Mouse (Mus musculus) forebrain, embryonic 15.5 days (tissue): ENCODE measurements around the gene Ass1. TPM values are rescaled to one million over a fixed set of nuclear protein-coding genes. Genes with fewer than 3 reads are reported as not detected.

Experiments
- ATAC-seq: fragments of 200-750 bp; cut with Nextera tagmentation; replicated peaks from 2 replicates; pipeline ENCODE4 v1.8.0; 2017; ENCODE audit warnings: mild to moderate bottlenecking, moderate TSS enrichment, moderate library complexity
- H3K27ac ChIP-seq: fragments of 300-500 bp; sonication (generic); replicated peaks from 2 replicates; pipeline ENCODE4 v1.5.1; 2015; ENCODE audit warnings: mild to moderate bottlenecking, inconsistent platforms
- H3K27me3 ChIP-seq: fragments of 300-500 bp; sonication (generic); 2 replicates; pipeline ENCODE4 v1.6.1; 2015; ENCODE audit warnings: inconsistent platforms
- H3K36me3 ChIP-seq: fragments of 300-500 bp; sonication (generic); 2 replicates; pipeline ENCODE4 v1.6.1; 2015; ENCODE audit warnings: mild to moderate bottlenecking, inconsistent platforms
- H3K4me1 ChIP-seq: fragments of 300-500 bp; sonication (generic); 2 replicates; pipeline ENCODE4 v1.6.1; 2015; ENCODE audit warnings: inconsistent platforms
- H3K4me2 ChIP-seq: fragments of 300-500 bp; sonication (generic); replicated peaks from 2 replicates; pipeline ENCODE4 v1.6.1; 2015; ENCODE audit warnings: mild to moderate bottlenecking, inconsistent platforms
- H3K4me3 ChIP-seq: fragments of 300-500 bp; sonication (generic); 2 replicates; pipeline ENCODE4 v1.5.1; 2015; ENCODE audit warnings: mild to moderate bottlenecking, inconsistent platforms
- H3K9ac ChIP-seq: fragments of 300-500 bp; sonication (generic); replicated peaks from 2 replicates; pipeline ENCODE4 v1.6.1; 2015; ENCODE audit warnings: mild to moderate bottlenecking, inconsistent platforms
- H3K9me3 ChIP-seq: fragments of 300-500 bp; sonication (generic); 2 replicates; pipeline ENCODE4 v1.6.1; 2016; ENCODE audit warnings: inconsistent platforms
- WGBS: fragments of 180-500 bp; shearing (Covaris S2); methylation state at CpG from one replicate; pipeline ENCODE4 v1.1.7; 2015; ENCODE audit warnings: mixed read lengths; 5-methylcytosine and 5-hydroxymethylcytosine counted together
- polyA plus RNA-seq: library from polyadenylated mRNA; unstranded; fragments of >200 nt; fragmentation: Nextera tagmentation; extraction: Ambion mirVana; gene quantifications from 2 replicates; pipeline ENCODE4 v1.2.1, GENCODE M21; 2015

Ass1 gene
- polyA plus RNA-seq, 1 experiment from 2014 or later = 6.3 TPM

- H3K4me1 ChIP-seq = peaks cover 88% of the 10 kb centered on the region
- no peaks in the 10 kb centered on the region for H3K36me3 ChIP-seq
- peaks cover 64% of the 10 kb centered on the region for H3K27me3 ChIP-seq
- no peak overlapping the region for H3K9ac ChIP-seq
- no peak for ATAC-seq
- 31% methylated on average over 7 of the region's 7 CpGs for WGBS
- no peak overlapping the region for H3K27ac ChIP-seq
- no peak overlapping the region for H3K4me2 ChIP-seq
- H3K4me3 ChIP-seq = no peak overlapping the region
- no peaks in the 10 kb centered on the region for H3K9me3 ChIP-seq
These were observed 27.1 kb downstream of the Ass1 start for GRCm38 (mm10) chr2:31497113-31497512.

DNA sequence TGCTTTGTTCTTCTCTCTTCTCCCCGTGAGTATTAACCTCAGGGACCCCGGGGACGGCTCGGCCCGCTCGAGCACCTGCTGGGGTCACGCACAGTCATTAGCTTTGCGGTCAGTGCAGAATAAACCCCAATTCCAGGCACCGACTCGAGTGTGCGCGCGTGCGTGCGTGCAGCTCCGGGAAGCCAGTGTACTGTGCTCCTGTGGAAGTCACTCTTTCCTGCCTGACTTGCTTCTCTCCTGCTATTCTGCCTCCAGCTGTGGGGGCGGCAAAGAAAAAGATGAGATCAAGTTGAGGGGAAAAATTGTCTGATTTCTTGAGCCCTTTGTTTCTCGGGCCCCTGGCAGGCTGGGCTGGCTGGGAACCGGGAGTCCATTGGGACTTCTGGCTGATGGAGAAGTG, 27.6 kb downstream of the Ass1 start:
- Histone ChIP-seq H3K27me3 (peaks cover 69% of the 10 kb centered on the region), H3K4me1 (peaks cover 92% of the 10 kb centered on the region), H3K27ac (no peak overlapping the region)

GRCm38 (mm10) chr2:31499327-31500291, 29.6 kb downstream of the Ass1 start:
- Histone ChIP-seq H3K9ac (no peak overlapping the region), H3K27me3 (peaks cover 68% of the 10 kb centered on the region), H3K36me3 (no peaks in the 10 kb centered on the region), H3K9me3 (no peaks in the 10 kb centered on the region), H3K4me1 (peaks cover 76% of the 10 kb centered on the region), H3K4me3 (no peak overlapping the region), H3K27ac (peak overlapping the region; percentile 59), H3K4me2 (peak overlapping the region; percentile 27)
- peak; percentile 75 for ATAC-seq
- WGBS = 6% methylated on average over 21 of the region's 21 CpGs

More for the DNA sequence above, 27.6 kb downstream of the Ass1 start:
- Histone ChIP-seq H3K36me3 (no peaks in the 10 kb centered on the region), H3K4me2 (no peak overlapping the region), H3K9me3 (no peaks in the 10 kb centered on the region), H3K4me3 (no peak overlapping the region), H3K9ac (no peak overlapping the region)
- ATAC-seq = no peak
- 44% methylated on average over 19 of the region's 19 CpGs for WGBS

DNA sequence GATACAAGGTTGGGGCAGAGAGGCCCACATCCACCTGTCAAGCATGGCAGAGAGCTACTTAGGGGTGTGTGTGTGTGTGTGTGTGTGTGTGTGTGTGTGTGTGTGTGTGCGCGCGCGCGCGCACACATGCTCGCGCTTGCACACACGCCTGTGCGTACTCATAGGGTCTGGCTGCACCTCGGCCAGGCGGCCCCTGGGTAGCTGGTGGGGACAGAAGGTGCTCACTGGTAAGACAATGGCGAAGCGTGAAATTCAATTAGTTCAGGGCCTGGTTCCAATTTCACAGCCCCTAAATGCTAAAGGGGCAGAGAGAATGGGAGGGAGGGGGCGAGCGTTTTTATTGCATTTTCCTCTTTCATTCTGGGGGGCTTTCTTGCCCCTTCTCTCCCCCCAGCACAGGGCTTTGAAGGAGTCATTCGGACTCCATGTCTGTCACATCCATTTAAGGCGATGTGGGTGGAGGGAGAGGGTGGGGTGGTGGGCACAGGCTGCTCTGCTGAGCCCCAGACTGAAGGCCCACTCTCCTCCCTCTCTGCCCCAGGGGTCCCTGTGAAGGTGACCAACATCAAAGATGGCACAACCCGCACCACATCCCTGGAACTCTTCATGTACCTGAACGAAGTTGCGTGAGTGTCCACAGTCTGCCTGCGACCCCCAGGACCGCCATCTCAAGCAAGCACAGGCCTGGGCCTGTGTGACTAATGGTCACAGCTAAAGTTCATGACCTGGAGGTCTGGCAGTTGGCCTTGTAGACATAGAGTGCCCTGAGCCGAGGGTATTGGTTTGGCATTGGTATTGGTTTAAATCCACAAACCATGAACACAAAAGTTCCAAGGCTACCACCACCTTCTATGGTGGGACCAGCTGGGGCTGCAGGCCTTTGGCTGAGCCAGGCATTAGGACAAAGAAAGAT, 30.5 kb downstream of the Ass1 start:
- peak; percentile 57 for ATAC-seq
- H3K9ac ChIP-seq = no peak overlapping the region
- no peaks in the 10 kb centered on the region for H3K9me3 ChIP-seq
- peak overlapping the region; percentile 59; the same call in 1 of the 2 replicates for H3K27ac ChIP-seq
- peaks cover 75% of the 10 kb centered on the region for H3K4me1 ChIP-seq
- no peaks in the 10 kb centered on the region for H3K36me3 ChIP-seq
- H3K4me2 ChIP-seq = peak overlapping the region; percentile 27
- no peak overlapping the region for H3K4me3 ChIP-seq
- peaks cover 67% of the 10 kb centered on the region for H3K27me3 ChIP-seq
- 31% methylated on average over 24 of the region's 24 CpGs for WGBS

DNA sequence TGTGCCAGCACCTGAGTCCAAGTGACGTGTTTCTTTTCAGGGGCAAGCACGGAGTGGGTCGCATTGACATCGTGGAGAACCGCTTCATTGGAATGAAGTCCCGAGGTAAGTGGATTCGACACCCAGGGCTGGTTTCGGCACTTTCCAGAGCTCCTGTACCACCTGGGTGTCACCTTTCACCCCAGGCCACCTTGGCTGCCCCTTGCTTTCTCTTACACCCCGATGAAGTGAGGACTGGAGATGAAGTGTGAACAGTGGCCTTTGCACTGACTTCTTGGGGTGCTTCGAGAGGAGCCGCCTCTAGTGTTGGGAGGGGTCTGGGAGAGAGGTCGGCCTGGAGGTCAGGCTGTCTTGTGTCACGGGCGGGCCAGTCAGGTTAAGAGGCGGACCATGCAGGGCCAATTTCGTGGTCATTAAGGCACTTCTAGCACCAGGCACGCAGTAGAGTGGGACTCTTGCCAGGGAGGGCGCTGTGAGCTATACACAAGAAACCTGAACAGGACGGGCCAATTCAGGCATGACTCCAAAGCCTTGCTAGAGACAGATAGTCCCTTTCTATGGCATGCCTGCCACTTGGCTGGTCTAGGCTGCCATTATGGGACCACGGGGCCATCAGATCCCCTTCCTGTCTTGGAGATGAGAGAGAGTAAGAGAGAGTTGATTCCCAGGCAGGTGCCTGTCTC, 31.6 kb downstream of the Ass1 start:
- Histone ChIP-seq H3K4me3 (no peak overlapping the region), H3K36me3 (no peaks in the 10 kb centered on the region), H3K27ac (no peak overlapping the region), H3K9me3 (no peaks in the 10 kb centered on the region), H3K27me3 (peaks cover 58% of the 10 kb centered on the region), H3K4me2 (no peak overlapping the region), H3K4me1 (peaks cover 73% of the 10 kb centered on the region), H3K9ac (no peak overlapping the region)
- ATAC-seq = no peak
- 49% methylated on average over 20 of the region's 20 CpGs for WGBS

DNA sequence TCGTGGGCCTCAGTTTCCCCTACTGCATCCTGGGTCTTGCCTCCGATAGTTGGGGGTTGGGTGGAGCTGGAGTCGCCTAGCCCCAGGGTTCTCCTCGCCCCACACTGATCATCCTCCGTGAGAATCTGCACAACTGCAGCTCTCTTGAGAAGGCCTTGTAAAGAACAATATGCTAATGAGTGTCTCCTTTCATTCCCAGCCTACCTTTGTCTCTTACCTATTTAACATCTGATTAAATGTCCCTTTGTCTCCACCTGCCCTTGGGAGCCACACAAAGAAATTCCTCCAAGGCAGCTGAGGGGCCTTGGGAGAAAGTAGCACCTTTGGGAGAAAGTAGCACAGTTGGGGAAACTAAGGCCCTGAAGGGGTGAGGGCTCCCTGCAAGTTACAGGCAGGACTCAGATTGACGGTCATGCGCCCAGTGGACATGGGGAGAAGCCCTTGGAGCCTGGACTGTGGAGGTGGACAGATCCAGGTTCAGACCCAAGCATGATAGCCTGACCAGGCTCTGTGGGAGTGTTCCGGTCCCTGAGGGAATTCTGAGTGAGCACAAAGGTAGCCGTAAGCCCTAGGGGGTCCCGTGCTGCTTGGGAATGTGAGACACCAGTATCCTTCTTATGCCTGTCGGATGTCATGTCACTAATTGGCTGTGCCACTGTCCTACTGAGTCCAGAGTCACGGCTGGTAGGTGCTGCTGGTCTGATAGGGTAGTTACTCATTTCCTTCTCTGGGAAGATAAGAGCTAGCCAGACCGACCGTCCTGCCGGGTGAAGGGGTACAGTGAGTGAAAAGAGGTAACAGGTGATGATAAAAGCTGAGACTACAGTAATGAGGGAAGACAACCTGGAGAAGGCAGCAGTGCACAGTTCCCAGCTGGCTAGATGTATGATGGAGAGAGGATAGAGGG, 32.9 kb downstream of the Ass1 start:
- no peaks in the 10 kb centered on the region for H3K36me3 ChIP-seq
- no peak overlapping the region for H3K9ac ChIP-seq
- no peak overlapping the region for H3K27ac ChIP-seq
- no peak overlapping the region for H3K4me3 ChIP-seq
- WGBS = 46% methylated on average over 15 of the region's 15 CpGs
- peaks cover 52% of the 10 kb centered on the region for H3K27me3 ChIP-seq
- ATAC-seq = no peak
- no peaks in the 10 kb centered on the region for H3K9me3 ChIP-seq
- H3K4me1 ChIP-seq = peaks cover 63% of the 10 kb centered on the region
- no peak overlapping the region for H3K4me2 ChIP-seq

DNA sequence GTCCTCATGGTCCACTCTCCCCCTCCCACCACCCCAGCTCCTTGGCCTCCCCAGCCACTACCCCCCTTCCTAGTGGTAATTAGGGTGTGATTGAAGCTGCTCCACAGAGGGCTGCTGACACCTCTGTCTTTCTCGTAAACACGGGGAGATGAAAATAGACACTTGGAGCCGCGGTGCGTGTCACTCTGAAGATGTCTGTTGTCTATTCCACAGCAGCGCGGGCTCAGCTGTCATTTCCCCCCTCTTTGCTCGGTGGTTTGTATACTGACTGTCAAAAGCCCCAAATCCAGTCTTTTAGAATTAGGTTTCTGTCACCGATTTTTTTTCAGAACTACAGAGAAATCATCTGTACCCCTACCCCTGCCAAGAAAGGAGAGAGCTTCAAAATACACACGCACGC, 35.5 kb downstream of the Ass1 start:
- Histone ChIP-seq H3K4me2 (peak overlapping the region; percentile 22; the same call in 1 of the 2 replicates), H3K27me3 (peaks cover 41% of the 10 kb centered on the region), H3K9me3 (no peaks in the 10 kb centered on the region), H3K9ac (no peak overlapping the region), H3K4me3 (no peak overlapping the region), H3K4me1 (peaks cover 40% of the 10 kb centered on the region), H3K36me3 (no peaks in the 10 kb centered on the region), H3K27ac (peak overlapping the region; percentile 38; the same call in 1 of the 2 replicates)
- 19% methylated on average over 11 of the region's 11 CpGs for WGBS
- ATAC-seq = 0 out of 2 replicates have a peak, but pooled peaks have one; percentile 20

DNA sequence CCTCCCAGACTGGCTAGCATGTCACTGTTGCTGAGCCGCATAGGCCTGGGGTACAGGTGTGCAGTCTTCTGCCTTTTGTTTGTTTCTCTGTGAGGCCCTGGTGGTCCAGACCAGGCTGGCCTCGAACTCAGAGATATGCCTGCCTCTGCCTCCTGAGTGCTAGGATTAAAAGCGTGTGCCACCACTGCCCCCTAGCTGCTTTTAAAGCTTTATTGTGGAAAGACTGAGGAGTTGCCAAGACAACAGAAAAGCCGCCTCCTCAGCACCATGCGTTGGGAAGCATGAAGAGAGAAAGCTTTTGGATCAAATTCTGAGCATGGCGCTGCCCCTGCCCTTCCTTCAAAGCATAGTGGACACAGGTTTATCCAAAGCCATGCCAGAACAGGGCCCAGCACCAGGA, 38.8 kb downstream of the Ass1 start:
- WGBS = 95% methylated on average over 6 of the region's 6 CpGs
- no peak for ATAC-seq
- Histone ChIP-seq H3K9ac (no peak overlapping the region), H3K9me3 (no peaks in the 10 kb centered on the region), H3K4me3 (no peak overlapping the region), H3K27ac (no peak overlapping the region), H3K4me1 (peaks cover 25% of the 10 kb centered on the region), H3K27me3 (peaks cover 12% of the 10 kb centered on the region; the same call in 1 of the 2 replicates), H3K4me2 (no peak overlapping the region), H3K36me3 (no peaks in the 10 kb centered on the region)

DNA sequence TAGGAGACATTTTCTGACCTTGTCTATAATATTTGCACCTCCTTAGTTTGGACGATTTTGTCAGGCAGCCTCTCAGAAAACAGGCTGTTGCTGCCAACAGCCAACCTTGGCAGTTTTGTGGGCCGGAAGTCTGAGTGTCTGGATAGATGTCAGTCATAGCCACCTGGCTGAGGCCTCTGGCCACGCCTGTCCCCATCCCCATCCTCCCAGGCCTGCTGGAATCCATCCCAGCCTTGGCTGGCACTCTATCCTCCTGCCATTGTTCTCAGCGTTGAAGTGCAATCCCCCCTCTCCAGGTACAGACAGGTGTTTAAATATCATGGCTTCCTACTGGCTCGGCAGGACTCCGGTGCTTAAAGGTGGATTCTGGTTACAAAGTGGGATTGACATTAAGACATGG, 41.3 kb downstream of the Ass1 start:
- Histone ChIP-seq H3K36me3 (no peaks in the 10 kb centered on the region), H3K4me2 (no peak overlapping the region), H3K27me3 (peaks cover 4% of the 10 kb centered on the region; the same call in 1 of the 2 replicates), H3K4me1 (peaks cover 14% of the 10 kb centered on the region), H3K27ac (no peak overlapping the region), H3K9ac (no peak overlapping the region), H3K4me3 (no peak overlapping the region), H3K9me3 (peaks cover 8% of the 10 kb centered on the region; the same call in 1 of the 2 replicates)
- no peak for ATAC-seq
- WGBS = 62% methylated on average over 6 of the region's 6 CpGs

DNA sequence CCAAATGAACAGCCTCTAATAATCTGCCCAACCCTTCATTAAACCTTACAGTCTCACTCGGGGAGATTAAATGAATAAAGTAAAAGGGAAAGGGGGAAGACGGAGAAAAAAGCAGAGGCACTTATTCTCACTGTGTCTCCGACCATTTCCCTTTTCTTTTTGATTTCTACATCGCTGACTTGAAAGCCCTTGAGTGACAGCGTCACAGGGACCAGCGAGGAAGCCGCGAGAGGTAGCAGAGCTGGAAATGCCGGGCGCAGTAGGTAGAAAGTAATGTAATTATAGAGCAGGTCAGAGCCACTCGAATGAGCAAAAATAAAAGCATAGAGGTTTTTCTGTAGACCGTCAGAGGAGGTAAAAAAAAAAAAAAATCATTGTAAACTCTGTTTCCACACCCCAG, 46.5 kb downstream of the Ass1 start:
- Histone ChIP-seq H3K36me3 (no peaks in the 10 kb centered on the region), H3K27ac (0 out of 2 replicates have a peak overlapping the region, but pooled peaks have one; percentile 14), H3K9me3 (peaks cover 8% of the 10 kb centered on the region; the same call in 1 of the 2 replicates), H3K4me2 (no peak overlapping the region), H3K27me3 (peaks cover 4% of the 10 kb centered on the region; the same call in 1 of the 2 replicates), H3K4me1 (peaks cover 6% of the 10 kb centered on the region; the same call in 1 of the 2 replicates), H3K4me3 (no peak overlapping the region), H3K9ac (no peak overlapping the region)
- 15% methylated on average over 12 of the region's 12 CpGs for WGBS
- ATAC-seq = no peak
